Mouse (Mus musculus): ENCODE results near the gene Itk. TPM values are rescaled to one million over a fixed set of nuclear protein-coding genes. Genes with fewer than 3 reads are reported as not detected.

Itk gene
- polyA plus RNA-seq, 2 experiments: 0.07 TPM; not detected in 1

DNA sequence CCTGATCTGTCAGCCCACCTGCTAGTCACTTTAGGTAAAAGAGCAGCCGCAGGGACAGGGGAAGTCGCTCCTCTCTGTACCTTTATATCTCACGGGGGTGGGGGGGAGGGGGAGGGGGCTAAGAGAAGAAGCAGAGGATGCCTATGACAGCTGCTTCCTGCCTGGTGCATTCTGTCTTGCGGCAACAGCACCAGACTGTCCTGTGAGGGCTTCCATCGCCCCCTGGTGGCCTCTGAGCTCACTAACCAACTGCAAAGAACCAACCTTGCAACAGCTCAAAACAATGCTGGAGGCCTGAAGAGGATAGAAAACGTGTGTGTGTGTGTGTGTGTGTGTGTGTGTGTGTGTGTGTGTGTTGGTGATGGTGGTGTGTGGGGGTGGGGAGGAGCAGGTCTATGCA is 114.0 kb downstream of the Itk start:
- DNase-seq (ENCODE audit: low read depth in 3 of 3, low spot score in 3 of 3): peak; percentile 31 to 45 (median 44)
- H3K27me3 ChIP-seq (ENCODE audit: control insufficient read depth, insufficient read depth, low read length): no peaks in the 10 kb centered on the region
- no peak overlapping the region for H3K4me3 ChIP-seq (ENCODE audit: insufficient read depth in 1 of 2, low read depth in 2 of 2, low read length in 2 of 2)
- H3K27ac ChIP-seq: no peak overlapping the region
- TF ChIP-seq CTCF (IDR thresholded peaks at IDR 0.05; ENCODE audit: low read depth) (peak; percentile 91), EP300 (IDR thresholded peaks at IDR 0.05; ENCODE audit: low read depth) (no peak)
- no peaks in the 10 kb centered on the region for H3K36me3 ChIP-seq (replicated peaks; ENCODE audit: control insufficient read depth, insufficient read depth, low read depth)
- no peaks in the 10 kb centered on the region for H3K4me1 ChIP-seq (replicated peaks; ENCODE audit: control insufficient read depth in 2 of 2, insufficient read depth in 2 of 2, low read length in 1 of 2)
- no peak overlapping the region for H3K9ac ChIP-seq (replicated peaks)
- 6% methylated on average over 6 of the region's 6 CpGs for WGBS (ENCODE audit: insufficient replicate concordance)
- H3K4me2 ChIP-seq (ENCODE audit: low read depth): no peak overlapping the region
- peak; percentile 28; the same call in 1 of the 2 replicates for ATAC-seq (ENCODE audit: insufficient read depth)
- no peaks in the 10 kb centered on the region for H3K9me3 ChIP-seq (ENCODE audit: control insufficient read depth, low read length)

Other genes starting within 250 kb of the Itk start
- gene Nipal4, start 223.0 kb downstream of the Itk start, polyA plus RNA-seq (2012; rRNA removed): 0.02 and 0.04 TPM in 2 replicates
- not detected in 2 replicates for gene Nipal4, start 223.0 kb downstream of the Itk start, polyA plus RNA-seq (2014; fragmentation: Nextera tagmentation; extraction: Ambion mirVana)
- gene Fndc9, start 154.0 kb downstream of the Itk start, polyA plus RNA-seq (2012; rRNA removed): not detected in 2 replicates
- not detected in 2 replicates for gene Fndc9, start 154.0 kb downstream of the Itk start, polyA plus RNA-seq (2014; fragmentation: Nextera tagmentation; extraction: Ambion mirVana)
- 1.3 and 1.6 TPM in 2 replicates for gene Cyfip2, start 76.7 kb downstream of the Itk start, polyA plus RNA-seq (2012; rRNA removed)
- gene Cyfip2, start 76.7 kb downstream of the Itk start, polyA plus RNA-seq (2014; fragmentation: Nextera tagmentation; extraction: Ambion mirVana): 2.6 and 3.1 TPM in 2 replicates
- gene Fam71b, start 7.0 kb upstream of the Itk start, polyA plus RNA-seq (2012; rRNA removed): 0.02 and 0.03 TPM in 2 replicates
- gene Fam71b, start 7.0 kb upstream of the Itk start, polyA plus RNA-seq (2014; fragmentation: Nextera tagmentation; extraction: Ambion mirVana): not detected in 2 replicates
- gene Med7, start 47.4 kb upstream of the Itk start, polyA plus RNA-seq (2012; rRNA removed): 14.5 and 26.9 TPM in 2 replicates
- 55.8 and 57.3 TPM in 2 replicates for gene Med7, start 47.4 kb upstream of the Itk start, polyA plus RNA-seq (2014; fragmentation: Nextera tagmentation; extraction: Ambion mirVana)
- 0.12 and 0.23 TPM in 2 replicates for gene Havcr2, start 65.4 kb upstream of the Itk start, polyA plus RNA-seq (2012; rRNA removed)
- gene Havcr2, start 65.4 kb upstream of the Itk start, polyA plus RNA-seq (2014; fragmentation: Nextera tagmentation; extraction: Ambion mirVana): 0.10 and 0.33 TPM in 2 replicates
- not detected in 2 replicates for gene Gm12169, start 134.7 kb upstream of the Itk start, polyA plus RNA-seq (2012; rRNA removed)
- gene Gm12169, start 134.7 kb upstream of the Itk start, polyA plus RNA-seq (2014; fragmentation: Nextera tagmentation; extraction: Ambion mirVana): not detected in 2 replicates
- 0.02 TPM in 1 of 2 replicates, not detected in the other for gene BC053393, start 182.0 kb upstream of the Itk start, polyA plus RNA-seq (2012; rRNA removed)
- gene BC053393, start 182.0 kb upstream of the Itk start, polyA plus RNA-seq (2014; fragmentation: Nextera tagmentation; extraction: Ambion mirVana): not detected in 2 replicates
- gene Dppa1, start 239.7 kb upstream of the Itk start, polyA plus RNA-seq (2012; rRNA removed): not detected in 2 replicates
- gene Dppa1, start 239.7 kb upstream of the Itk start, polyA plus RNA-seq (2014; fragmentation: Nextera tagmentation; extraction: Ambion mirVana): not detected in 2 replicates